Mouse (Mus musculus) c-Kit-positive CD71-positive TER-119-negative erythroid progenitor cells, embryonic 14.5 days (primary cell): ENCODE measurements around the gene Mamstr.
"Not testable (repeated sequence)": the region's sequence is repeated elsewhere in the genome, so short reads cannot be mapped to it uniquely, and the experiment has no call there.

Experiments
- DNase-seq: peaks from one replicate; pipeline ENCODE4 v3.0.0-alpha.2; 2013; ENCODE audit warnings: low read depth

Mamstr gene

DNA sequence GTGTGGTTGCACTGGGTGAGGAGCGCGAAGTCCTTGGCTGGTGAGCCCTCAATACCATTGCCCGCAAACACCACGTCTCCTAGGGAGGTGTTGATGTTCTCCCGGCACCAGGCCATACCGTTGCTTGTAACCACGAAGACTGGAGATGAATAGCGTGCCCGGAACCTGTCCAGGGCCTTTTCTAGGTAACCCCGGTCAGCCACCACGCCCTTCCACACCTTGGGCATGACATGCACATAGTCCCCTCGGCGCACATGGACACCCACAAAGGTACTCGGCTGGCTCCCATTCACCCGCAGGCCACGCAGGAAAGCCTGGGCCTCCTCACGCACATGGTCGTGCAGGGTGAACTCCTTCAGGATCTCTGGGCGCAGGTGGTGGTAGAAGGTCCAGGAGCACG lies 10.7 kb downstream of the Mamstr start:
- not testable (repeated sequence) for DNase-seq

DNA sequence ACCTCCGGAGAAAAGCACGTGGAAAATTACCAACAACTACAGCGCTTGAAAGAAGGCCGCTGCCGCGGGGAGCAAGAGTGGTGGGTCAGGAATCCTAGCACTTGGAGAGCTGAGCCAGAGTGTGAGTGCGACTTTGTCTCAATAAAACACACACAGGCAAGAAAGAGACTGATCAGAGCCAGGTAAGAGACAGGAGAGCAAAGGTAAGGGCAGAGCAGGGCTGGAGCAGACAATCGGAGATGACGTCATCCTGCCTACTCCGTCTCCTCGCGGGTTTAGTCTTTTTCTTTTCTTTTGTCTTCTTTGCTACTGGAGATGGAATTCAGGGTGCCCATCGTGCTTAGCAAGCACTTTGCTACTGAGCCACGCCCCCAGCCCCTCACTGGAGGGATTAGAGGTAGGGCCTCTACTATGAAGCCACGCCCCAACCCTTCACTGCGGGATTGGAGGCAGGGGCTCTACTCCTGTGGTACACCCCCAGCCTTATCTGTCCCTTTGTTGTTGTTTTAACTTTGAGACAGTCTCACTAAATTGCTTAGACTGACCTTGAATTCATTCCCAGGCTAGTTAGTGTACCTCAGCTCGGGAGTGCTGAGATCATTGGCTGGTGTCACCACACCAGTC lies 14.8 kb downstream of the Mamstr start:
- no peak for DNase-seq

DNA sequence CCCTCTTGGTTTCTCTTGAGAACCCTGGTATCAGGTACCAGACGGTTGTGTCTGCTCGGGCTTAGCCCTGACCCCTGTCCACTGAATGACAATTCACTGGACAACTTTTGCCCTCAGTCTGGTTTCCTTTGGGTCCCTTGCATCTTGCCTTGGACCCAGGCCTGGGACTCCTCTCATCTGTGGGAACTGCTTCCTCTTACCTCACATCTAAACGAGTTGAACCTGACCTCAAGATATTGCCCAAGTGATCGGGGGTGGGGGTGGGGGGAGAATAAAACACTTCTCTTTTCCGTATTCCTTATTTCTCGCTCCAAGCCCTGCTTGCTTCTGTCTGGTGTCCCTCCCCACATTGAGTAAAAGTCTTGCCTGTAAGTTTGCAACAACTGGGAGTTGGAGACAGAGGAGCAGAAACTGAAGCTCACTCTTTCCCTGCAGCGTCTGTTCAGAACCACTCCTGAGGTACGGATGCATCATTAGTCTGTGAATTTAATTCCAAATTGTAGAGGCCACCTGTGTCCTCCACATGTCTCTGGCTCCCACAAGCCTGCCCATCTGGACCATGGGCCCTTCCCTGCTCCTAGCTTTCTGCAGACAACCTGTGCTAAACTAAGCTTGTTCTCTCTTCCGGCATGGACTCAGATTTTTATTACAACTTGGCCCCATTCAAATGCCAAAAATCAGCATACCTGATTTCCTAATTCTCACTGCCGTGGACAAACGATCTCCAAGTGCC lies 21.1 kb downstream of the Mamstr start:
- DNase-seq = no peak

GRCm38 (mm10) chr7:45661702-45662101 lies 21.9 kb downstream of the Mamstr start:
- DNase-seq = not testable (repeated sequence)

- no peak for DNase-seq
These were observed 25.7 kb downstream of the Mamstr start for GRCm38 (mm10) chr7:45665303-45666138.

DNA sequence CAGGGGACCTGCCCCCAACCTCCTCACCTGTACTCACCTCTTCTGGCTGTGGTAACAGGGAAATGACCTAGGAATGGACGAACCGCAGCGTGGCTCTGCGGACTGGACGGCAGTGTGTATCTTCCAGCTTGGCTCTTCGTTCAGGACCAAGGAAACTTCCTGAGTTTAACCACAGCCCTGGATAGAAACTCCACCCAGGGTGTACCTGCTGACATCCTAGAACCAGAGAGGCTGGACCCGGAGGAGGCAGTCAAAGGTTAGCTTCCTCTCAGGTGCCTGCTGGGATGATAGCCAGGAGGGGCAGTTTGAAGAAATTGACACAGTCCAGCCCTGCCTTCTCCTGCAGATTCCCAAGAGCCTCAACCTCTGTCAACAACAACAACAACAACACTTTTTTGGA lies 26.4 kb downstream of the Mamstr start, which contains the start of gene Fut2:
TSS of gene Fut2 (minus strand) at position 234 of the 400 bp plus-strand sequence.
- DNase-seq = no peak

DNA sequence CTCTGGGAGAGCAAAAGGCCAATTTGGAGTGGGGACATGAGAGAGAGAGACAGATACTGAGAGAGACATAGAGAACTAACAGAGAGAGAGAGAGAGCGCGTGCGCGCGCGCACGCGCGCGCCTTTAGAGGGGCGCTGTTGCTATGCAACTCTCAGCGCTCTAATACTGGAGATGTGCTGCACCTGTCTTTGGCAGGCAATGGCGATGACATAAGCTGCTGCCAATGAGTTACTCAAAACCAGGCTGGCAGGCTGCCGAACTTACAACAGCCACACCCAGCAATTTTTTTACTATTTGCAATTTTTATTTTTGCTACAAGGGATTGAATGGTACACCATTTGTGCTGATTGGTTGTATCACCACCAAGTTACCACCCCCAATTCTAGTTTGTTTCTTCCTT lies 28.0 kb downstream of the Mamstr start:
- no peak for DNase-seq

DNA sequence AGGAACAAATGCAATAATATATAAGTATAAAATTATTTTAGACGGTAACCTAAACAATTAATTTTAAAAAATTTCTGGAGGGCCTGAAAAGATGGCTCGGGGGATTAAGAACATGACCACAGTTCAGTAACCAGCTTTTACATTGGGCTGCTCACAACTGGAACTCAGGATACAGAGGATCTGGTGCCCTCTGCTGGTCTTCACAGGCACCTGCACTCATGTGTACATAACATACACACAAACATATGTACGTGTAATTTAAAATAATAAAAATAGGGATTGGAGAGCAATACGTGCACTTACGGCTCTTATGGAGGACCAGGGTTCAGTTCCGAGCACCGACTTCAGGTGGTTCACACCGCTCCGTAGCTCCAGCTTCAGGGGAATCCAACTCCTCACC lies 29.1 kb downstream of the Mamstr start:
- DNase-seq = no peak

DNA sequence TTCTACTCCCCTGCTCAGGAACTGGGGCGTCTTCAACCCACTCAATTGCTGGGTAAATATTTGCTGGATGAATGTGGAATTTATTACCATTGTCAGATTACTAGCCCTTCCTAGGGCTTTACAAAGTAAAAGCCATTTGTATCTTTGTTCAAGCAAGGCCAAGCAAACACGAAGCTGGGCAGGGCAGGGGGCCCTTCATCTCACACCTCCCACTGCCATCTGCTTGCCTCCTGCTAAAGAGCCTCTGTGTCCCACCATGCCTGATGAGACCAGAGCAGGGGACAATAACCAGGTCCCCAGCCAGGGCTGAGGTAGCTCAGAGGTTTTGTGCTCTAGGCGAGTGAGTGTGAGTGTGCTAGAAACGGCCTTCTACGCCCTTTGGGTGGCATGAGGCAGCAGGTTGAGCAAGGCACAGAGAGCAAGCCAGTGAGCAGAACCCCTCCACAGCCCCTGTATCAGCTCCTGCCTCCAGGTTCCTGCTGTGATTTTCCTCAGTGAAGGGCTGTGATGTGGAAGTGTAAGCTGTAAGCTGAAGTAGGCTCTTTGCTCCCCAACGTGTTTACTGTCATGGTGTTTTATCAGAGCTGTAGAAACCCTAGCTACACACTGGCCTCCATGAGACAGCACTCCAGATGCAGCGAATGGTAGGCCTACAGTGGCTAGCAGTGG lies 38.0 kb downstream of the Mamstr start:
- no peak for DNase-seq

- no peak for DNase-seq
These were observed 38.7 kb downstream of the Mamstr start for GRCm38 (mm10) chr7:45678513-45678912.

DNA sequence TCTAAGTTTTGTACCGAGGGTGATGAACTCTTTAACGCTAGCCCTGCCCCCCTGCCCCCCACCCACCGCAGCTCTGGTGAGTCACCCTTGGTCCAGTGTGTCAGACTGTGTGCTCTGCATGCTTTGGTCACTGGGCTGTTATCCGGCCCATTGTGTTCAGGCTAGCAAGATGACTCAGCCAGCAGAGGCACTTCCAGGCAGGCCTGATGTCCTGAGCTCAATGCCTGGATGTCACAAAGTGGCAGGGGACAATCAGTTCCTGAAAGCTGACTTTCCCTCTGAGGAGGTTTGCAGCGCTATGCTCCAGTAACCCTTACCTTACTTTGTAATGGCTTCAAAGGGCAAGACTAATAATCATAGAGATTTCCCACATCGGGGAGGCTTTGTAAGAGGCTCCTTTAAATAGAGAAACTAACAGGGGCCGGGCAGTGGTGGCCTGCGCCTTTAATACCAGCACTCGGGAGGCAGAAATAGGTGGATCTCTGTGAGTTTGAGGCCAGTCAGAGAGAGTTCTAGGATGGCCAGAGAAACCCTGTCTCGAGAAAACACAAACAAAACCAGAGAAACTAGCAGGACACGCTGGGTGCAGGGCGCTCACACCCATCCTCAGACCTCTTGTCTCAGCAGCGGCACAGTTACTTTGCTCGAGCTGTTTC lies 40.3 kb downstream of the Mamstr start:
- no peak for DNase-seq

DNA sequence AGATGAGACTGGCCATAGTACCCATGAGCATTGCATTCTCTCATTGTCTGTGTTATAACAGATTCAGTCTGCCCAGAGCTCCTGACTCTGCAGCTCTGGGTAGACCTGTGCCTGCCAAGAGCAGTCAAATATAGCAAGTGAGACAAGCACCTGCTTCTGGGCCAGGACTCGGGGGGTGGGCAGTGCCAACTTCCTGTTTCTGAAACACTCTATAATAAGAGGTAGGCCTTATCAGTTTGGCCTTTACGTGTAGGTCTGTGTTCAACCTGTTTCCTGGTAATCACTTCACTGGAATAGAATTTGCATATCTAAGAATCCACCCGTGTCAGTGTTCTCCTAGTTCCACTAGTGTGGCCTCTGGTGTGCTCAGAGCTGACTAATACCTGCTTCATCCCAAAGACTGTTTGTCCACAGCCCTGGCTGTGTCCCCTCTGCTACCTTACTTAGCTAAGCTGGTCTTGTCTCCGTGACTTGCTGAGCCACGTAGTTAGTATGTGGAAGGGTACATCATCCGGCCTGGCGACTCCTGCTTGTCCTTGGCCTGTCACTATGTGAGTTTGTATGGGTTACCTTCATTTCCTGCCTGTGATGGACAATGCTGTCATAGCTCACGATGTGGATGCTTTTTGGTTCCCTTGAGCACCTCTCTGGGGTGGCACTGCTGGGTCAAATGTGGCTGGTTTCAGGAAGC lies 41.4 kb downstream of the Mamstr start:
- DNase-seq = no peak

- DNase-seq = peak; percentile 78
These were observed 42.7 kb downstream of the Mamstr start for GRCm38 (mm10) chr7:45682144-45683126.

- no peak for DNase-seq
These were observed 43.7 kb downstream of the Mamstr start, which contains the start of gene Ntn5 for GRCm38 (mm10) chr7:45683396-45684050. Gene Ntn5, plus strand, starts transcription at chr7:45684022.

GRCm38 (mm10) chr7:45685811-45686210 lies 46.0 kb downstream of the Mamstr start:
- DNase-seq = no peak

- DNase-seq = no peak
These were observed 47.1 kb downstream of the Mamstr start for GRCm38 (mm10) chr7:45686841-45687240.

GRCm38 (mm10) chr7:45689099-45689498 lies 49.3 kb downstream of the Mamstr start:
- no peak for DNase-seq

- DNase-seq = no peak
These were observed 50.0 kb downstream of the Mamstr start for GRCm38 (mm10) chr7:45689800-45690199.

DNA sequence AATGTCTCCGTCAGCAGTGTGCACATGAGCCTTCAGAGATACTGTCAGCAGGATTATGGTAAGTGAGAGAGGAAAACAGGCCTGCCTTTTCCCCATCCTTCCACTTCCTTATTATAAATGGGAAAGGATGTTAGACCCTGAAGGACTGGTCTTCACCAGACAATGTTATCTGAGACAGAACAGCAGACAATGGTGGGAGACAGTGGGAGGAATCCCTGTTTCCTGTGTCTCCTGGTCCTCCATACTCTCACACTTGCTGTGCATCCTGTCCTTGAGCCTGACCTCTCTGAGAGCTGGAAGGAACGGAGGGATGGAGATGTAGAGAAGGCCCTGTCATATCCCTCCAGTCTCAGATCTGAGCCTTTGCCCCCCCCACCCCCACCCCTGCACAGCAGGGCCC lies 52.6 kb downstream of the Mamstr start:
- DNase-seq = no peak
